Mouse (Mus musculus) embryonic facial prominence, embryonic 11.5 days (tissue): ENCODE measurements around the gene Arhgap5. TPM values are rescaled to one million over a fixed set of nuclear protein-coding genes. Genes with fewer than 3 reads are reported as not detected.

Source experiments
- ATAC-seq: fragments of 200-750 bp; cut with Nextera tagmentation; replicated peaks from 2 replicates; pipeline ENCODE4 v1.8.0; 2017; ENCODE audit warnings: low read depth; ENCODE audit not compliant: insufficient number of reproducible peaks, low FRiP score, low TSS enrichment
- DNase-seq: peaks from one replicate; pipeline ENCODE4 v3.0.0-alpha.2; 2015; ENCODE audit warnings: low spot score
- H3K27ac ChIP-seq: fragments of 300-500 bp; sonication (generic); replicated peaks from 2 replicates; pipeline ENCODE4 v1.5.1; 2014; ENCODE audit warnings: mild to moderate bottlenecking, low read depth, low read length, control low read depth
- H3K27me3 ChIP-seq: fragments of 300-500 bp; sonication (generic); 2 replicates; pipeline ENCODE4 v1.6.1; 2014; ENCODE audit warnings: mild to moderate bottlenecking, low read length, moderate library complexity, mixed read lengths; ENCODE audit not compliant: control insufficient read depth, insufficient read depth
- H3K36me3 ChIP-seq: fragments of 300-500 bp; sonication (generic); replicated peaks from 2 replicates; pipeline ENCODE4 v1.6.1; 2014; ENCODE audit warnings: low read depth, mild to moderate bottlenecking, low read length, moderate library complexity, mixed read lengths; ENCODE audit not compliant: control insufficient read depth, insufficient read depth
- H3K4me1 ChIP-seq: fragments of 300-500 bp; sonication (generic); 2 replicates; pipeline ENCODE4 v1.6.1; 2014; ENCODE audit warnings: low read length, mixed read lengths; ENCODE audit not compliant: control insufficient read depth, insufficient read depth
- H3K4me2 ChIP-seq: fragments of 300-500 bp; sonication (generic); 2 replicates; pipeline ENCODE4 v1.6.1; 2014; ENCODE audit warnings: low read depth, mild to moderate bottlenecking, control low read depth, low read length, moderate library complexity
- H3K4me3 ChIP-seq: fragments of 300-500 bp; sonication (generic); 2 replicates; pipeline ENCODE4 v1.5.1; 2014; ENCODE audit warnings: low read depth, low read length, control low read depth
- H3K9ac ChIP-seq: fragments of 300-500 bp; sonication (generic); replicated peaks from 2 replicates; pipeline ENCODE4 v1.6.1; 2014; ENCODE audit warnings: mild to moderate bottlenecking, control low read depth, low read length
- H3K9me3 ChIP-seq: fragments of 300-500 bp; sonication (generic); replicated peaks from 2 replicates; pipeline ENCODE4 v1.6.1; 2016; ENCODE audit warnings: mild to moderate bottlenecking, low read length, inconsistent platforms, mixed read lengths; ENCODE audit not compliant: control insufficient read depth
- WGBS: fragments of 180-500 bp; shearing (Covaris S2); extraction: QIAGEN DNeasy Blood & Tissue Kit; methylation state at CpG from one replicate; pipeline ENCODE4 v1.1.7; 2014; 5-methylcytosine and 5-hydroxymethylcytosine counted together
- polyA plus RNA-seq: library from polyadenylated mRNA; unstranded; fragments of >200 nt; fragmentation: Nextera tagmentation; extraction: Ambion mirVana; gene quantifications from 2 replicates; pipeline ENCODE4 v1.2.1, GENCODE M21; 2014

Arhgap5 gene
- polyA plus RNA-seq: 60.9 and 70.6 TPM in 2 replicates

DNA sequence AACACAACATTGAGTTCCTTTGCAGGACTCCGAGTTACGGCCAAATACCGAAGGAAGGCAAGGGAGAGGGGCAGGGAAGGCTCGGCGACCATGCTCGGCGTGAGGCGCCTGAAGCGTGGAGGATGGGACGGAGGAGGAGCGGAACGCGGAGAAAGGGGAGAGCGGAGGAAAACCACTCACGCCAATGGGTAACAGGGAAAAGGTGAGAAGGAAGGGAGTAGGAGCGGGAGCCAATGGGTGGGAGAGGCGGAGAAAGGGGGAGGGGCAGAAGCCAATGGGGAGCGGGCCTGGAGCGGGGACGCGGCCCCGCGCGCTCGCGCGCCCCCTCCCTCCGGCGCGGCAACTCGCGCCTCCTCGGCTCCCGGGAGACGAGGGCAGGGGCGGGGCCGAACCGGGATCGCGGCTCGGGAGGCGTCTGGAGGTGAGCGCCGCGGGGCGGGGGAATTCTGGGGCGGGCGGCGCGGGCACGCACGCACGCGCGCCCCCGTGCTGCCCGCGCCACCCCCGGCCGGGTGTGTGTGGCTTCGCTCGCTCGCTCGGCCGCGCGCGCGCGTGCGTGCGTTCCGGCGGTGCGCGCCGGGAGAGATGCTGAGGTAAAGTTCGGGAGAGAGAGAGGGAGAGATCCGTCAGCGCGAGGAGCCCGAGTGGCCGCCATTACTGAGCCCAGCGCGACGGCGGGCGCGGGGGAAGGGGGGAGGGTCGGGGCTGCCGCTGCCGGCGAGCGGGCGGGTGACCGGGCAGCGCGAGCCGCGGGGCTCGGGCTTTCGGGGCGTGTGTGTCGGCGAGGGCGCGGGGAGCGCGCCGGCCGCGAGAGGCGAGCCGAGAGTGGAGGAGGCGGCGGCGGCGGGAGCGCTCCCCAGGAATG, at the start of gene Arhgap5:
Gene Arhgap5 (plus strand): TSS at position 517 of the 865 bp plus-strand sequence.
- Histone ChIP-seq H3K9ac (peak within 1 kb of the TSS; percentile 98), H3K4me1 (no peaks in the 10 kb centered on the region), H3K4me3 (peak within 1 kb of the TSS; percentile 96), H3K27me3 (no peaks in the 10 kb centered on the region), H3K9me3 (no peaks in the 10 kb centered on the region), H3K36me3 (no peaks in the 10 kb centered on the region), H3K4me2 (peak within 1 kb of the TSS; percentile 69), H3K27ac (peak within 1 kb of the TSS; percentile 99)
- DNase-seq: peak; percentile 98
- ATAC-seq: peak; percentile 96
- WGBS: under 1% methylated on average over 75 of the region's 119 CpGs

DNA sequence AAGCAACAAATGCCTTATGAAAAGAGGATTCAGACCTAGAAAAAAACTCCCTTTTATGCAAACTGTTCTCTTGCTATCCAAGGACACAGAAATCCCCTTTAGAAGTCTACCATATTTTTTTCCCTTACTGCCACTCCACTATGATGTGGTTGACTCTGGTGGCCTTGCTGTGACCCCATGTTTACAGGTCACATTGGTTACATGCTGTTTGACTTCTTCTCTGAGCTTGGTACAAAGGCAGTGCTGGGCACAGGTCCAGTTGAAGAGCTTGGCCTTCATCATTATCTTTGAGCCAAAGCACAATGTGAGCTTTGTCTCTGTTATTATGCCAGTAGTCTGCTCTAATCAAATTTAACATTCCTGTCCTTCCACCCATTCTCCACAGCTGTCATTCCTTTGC, 39.2 kb upstream of the Arhgap5 start:
- Histone ChIP-seq H3K27me3 (no peaks in the 10 kb centered on the region), H3K4me2 (no peak overlapping the region), H3K4me3 (no peak overlapping the region), H3K36me3 (no peaks in the 10 kb centered on the region), H3K27ac (no peak overlapping the region), H3K9ac (no peak overlapping the region), H3K9me3 (no peaks in the 10 kb centered on the region), H3K4me1 (no peaks in the 10 kb centered on the region)
- DNase-seq (no peak), ATAC-seq (no peak)

DNA sequence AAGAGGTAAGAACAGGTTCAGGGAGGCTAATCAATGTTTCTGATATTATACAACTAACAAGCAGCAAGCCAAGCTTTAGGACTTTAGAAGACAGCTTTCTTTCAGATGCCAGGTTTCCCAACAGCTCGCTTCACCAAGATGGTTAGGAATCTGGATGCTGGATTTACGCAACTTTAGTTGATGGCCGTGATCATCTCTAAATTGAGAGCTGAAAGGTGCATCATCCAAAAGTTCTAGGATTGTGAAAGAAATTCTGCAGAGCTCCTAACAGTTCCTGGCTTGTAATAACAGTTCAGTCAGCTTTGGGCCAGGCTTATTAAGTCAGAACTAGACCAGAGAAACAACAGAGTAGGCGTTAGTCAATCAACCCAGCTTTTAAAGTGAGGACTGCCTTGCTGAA, 32.2 kb upstream of the Arhgap5 start:
- H3K27ac ChIP-seq: no peak overlapping the region
- ATAC-seq (no peak), DNase-seq (no peak)
- H3K4me3 ChIP-seq: no peak overlapping the region
- no peak overlapping the region for H3K9ac ChIP-seq
- H3K27me3 ChIP-seq: no peaks in the 10 kb centered on the region
- H3K4me2 ChIP-seq: no peak overlapping the region
- H3K4me1 ChIP-seq: no peaks in the 10 kb centered on the region
- WGBS: 82% methylated on average over 4 of the region's 4 CpGs
- no peaks in the 10 kb centered on the region for H3K9me3 ChIP-seq
- H3K36me3 ChIP-seq: no peaks in the 10 kb centered on the region

DNA sequence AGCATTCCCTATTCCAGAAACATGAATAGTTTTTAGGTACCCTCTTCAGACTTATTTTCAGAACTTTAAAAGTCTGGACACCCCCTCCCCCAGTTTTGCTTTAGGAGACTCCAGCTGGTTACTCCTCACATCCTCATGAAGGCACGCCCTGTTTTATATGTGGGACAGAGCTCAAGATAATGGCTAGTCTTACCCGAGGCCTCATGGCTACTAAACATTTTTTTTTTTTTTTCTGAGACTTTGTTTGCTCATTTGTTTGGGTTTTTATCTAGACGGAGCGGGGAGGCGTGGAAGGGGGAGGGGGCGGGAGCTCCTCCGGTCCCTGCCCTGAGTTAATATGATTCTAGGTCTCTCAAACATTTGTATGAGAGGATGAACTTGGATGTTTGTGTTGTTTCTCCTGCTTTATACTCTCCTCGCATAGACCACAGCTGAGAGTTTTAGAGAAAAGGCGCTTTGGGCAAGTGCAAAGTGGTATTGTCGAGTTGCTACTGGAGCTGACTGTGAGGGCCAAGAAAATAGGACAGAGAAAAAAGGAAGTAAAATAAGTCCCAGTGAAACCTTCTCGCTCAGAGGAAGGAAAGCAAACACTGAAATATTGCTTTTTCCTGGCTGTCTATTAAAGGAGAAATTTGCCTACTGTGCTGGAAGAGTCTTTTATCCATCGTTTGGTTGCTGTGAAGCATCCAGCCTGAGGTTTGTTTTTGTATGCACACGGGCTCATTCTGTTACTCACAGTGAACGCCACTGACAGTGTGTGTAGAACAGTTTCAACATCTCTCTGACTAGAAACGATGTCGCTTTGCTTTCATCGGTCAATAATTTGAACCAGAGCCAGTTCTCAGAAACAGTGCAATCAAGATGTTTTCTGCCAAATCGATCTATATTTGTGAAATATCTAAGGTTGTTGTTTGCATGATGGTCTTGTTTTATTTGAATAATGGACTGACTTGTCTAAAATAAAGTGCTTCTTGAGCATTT, 29.5 kb upstream of the Arhgap5 start:
- H3K9ac ChIP-seq: no peak overlapping the region; the same call in 1 of the 2 replicates
- no peaks in the 10 kb centered on the region for H3K27me3 ChIP-seq
- no peaks in the 10 kb centered on the region for H3K9me3 ChIP-seq
- H3K27ac ChIP-seq: no peak overlapping the region
- H3K4me3 ChIP-seq: no peak overlapping the region
- 50% methylated on average over 18 of the region's 18 CpGs for WGBS
- ATAC-seq (no peak), DNase-seq (no peak)
- H3K4me2 ChIP-seq: no peak overlapping the region
- no peaks in the 10 kb centered on the region for H3K4me1 ChIP-seq
- H3K36me3 ChIP-seq: no peaks in the 10 kb centered on the region

DNA sequence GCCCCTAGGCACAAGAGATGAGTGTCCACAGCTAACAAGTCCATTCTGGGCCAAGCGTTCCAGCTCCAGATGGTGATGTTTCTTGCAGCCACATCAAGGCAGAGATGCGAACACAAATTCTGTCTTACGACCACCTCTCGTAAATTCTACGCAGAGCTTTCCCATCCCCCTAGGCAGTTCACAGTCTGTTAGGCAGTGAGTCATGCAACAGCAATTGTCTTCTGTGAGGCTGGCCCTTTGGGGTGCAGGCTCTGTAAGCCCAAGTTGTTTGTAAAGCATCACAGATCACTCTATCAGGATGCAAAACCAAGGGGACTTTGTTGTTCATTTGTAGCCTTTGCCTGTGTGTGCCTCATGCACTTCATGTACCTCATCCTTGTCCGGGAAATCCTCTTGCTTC, 27.7 kb upstream of the Arhgap5 start:
- 54% methylated on average over 6 of the region's 6 CpGs for WGBS
- H3K27me3 ChIP-seq: no peaks in the 10 kb centered on the region
- H3K9me3 ChIP-seq: no peaks in the 10 kb centered on the region
- H3K4me1 ChIP-seq: no peaks in the 10 kb centered on the region
- no peak overlapping the region for H3K9ac ChIP-seq
- H3K36me3 ChIP-seq: no peaks in the 10 kb centered on the region
- H3K4me3 ChIP-seq: no peak overlapping the region
- no peak overlapping the region for H3K27ac ChIP-seq
- H3K4me2 ChIP-seq: no peak overlapping the region
- no peak for ATAC-seq
- no peak for DNase-seq

DNA sequence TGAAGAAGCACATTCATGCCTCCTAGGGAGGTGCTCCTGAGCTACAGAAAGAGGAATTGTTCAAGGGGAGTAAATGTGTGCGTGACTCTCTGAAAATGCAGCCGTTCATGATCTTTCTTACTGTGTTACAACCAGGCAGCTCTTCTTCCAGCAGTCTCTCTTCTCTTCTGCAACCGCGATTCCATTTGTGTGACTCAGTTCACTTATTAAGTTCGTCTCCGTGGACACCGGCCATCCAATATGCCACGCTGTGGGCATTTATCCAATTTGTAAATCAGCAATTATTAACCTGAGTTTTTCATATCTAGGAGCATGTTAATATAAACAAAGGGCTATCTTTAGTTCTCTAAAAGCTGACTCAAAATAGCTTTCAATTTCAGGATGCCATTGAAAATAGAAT, 25.2 kb upstream of the Arhgap5 start:
- Histone ChIP-seq H3K4me2 (no peak overlapping the region), H3K27me3 (no peaks in the 10 kb centered on the region), H3K9ac (no peak overlapping the region), H3K4me3 (no peak overlapping the region), H3K9me3 (no peaks in the 10 kb centered on the region), H3K36me3 (no peaks in the 10 kb centered on the region), H3K4me1 (no peaks in the 10 kb centered on the region), H3K27ac (no peak overlapping the region)
- 85% methylated on average over 8 of the region's 8 CpGs for WGBS
- no peak for ATAC-seq
- no peak for DNase-seq

DNA sequence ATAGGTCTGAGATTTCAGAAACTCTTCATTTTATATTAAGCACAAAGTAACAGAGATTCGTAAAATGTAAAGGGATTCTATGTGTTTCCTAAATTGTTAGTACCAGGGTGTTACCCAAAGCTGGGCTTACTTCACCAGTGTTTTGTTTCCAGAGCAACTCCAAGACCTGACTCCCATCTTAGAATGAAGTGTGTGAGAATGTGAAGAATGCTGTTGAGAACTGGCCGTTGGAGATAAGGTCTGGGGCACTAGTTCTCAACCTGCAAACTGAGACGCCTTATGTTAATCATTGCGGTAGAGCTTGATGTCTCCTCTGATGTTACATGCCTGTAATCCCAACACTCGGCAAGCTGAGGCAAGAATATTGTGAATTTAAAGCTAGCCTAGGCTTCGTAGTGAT, 24.4 kb upstream of the Arhgap5 start:
- Histone ChIP-seq H3K27ac (no peak overlapping the region), H3K4me1 (no peaks in the 10 kb centered on the region), H3K27me3 (no peaks in the 10 kb centered on the region), H3K9ac (no peak overlapping the region), H3K36me3 (no peaks in the 10 kb centered on the region), H3K4me3 (no peak overlapping the region), H3K4me2 (no peak overlapping the region), H3K9me3 (no peaks in the 10 kb centered on the region)
- 78% methylated on average over 6 of the region's 6 CpGs for WGBS
- ATAC-seq: no peak
- DNase-seq: no peak

DNA sequence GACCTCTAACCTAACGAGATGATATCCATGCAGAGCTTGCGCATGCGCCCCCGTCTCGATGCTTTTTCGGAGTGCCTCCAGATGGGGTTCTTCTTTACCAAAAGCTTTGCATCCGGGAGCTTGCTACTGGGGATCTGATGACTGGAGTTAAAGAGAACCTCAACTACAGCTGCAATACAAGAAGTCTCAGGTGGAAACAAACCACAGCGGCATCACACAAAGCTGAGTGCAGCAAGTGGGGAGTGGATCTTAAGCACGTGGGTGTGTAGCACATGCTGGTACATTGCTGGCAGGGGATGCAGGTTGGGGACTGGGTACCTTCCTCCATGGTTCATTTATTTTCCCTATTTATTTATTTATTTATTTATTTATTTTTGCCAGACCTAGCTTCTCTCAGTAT, 22.9 kb upstream of the Arhgap5 start:
- no peak overlapping the region for H3K9ac ChIP-seq
- ATAC-seq: no peak
- 48% methylated on average over 9 of the region's 9 CpGs for WGBS
- no peaks in the 10 kb centered on the region for H3K36me3 ChIP-seq
- H3K9me3 ChIP-seq: no peaks in the 10 kb centered on the region
- no peak overlapping the region for H3K4me2 ChIP-seq
- peak; percentile 50 for DNase-seq
- no peak overlapping the region for H3K27ac ChIP-seq
- H3K27me3 ChIP-seq: no peaks in the 10 kb centered on the region
- H3K4me1 ChIP-seq: no peaks in the 10 kb centered on the region
- H3K4me3 ChIP-seq: no peak overlapping the region
